Mouse (Mus musculus): ENCODE measurements around the gene Spata25. TPM values are rescaled to one million over a fixed set of nuclear protein-coding genes. Genes with fewer than 3 reads are reported as not detected.
"Not testable (repeated sequence)": the region's sequence is repeated elsewhere in the genome, so short reads cannot be mapped to it uniquely, and the experiment has no call there.

Gene Spata25
- polyA plus RNA-seq, 1 experiment from 2014 or later, result not detected

DNA sequence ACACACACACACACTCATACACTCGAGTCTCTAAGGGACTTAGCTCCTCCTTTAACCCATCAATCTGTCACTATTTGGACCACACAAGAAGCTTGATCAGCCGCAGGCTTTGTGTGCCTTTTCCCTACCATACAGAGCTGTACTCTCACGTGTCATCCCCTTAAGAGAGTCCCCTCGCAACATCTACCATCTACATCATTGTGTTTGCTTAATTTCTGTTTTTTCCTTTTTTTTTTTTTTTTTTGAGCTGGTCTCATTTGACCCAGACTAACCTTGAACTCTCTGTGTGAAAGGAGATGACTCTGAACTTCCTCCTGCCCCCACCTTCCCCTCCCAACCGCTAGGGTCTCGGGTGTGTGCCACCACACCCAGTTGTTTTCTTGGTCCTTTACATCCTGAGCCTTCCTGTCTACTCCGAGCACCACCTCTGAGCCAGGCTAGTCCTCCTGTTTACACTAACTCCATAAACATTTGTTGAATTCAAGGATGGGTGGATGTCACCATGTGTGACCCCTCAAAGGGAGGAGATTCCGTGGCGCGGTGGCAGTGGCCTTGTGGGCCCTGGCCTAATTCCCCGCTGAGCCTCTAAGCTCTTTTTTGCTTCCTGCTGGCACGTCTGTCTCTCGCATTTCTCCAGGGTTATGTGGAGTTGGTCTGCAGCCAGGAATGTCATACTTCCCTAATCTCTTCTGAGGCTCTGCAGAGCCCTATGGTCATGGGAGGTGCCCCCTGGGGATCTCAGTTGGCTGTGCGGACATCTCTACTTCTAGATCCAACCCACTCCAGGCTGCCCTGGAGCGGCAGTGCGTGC lies 38.6 kb upstream of the Spata25 start:
- no peak overlapping the region for H3K4me2 ChIP-seq (ENCODE audit: low read depth, severe bottlenecking)
- DNase-seq (ENCODE audit: low spot score) (no peak), ATAC-seq (ENCODE audit: insufficient number of reproducible peaks, low FRiP score, low TSS enrichment, low read depth) (no peak)
- no peak overlapping the region for H3K4me3 ChIP-seq (ENCODE audit: low read depth, low read length)
- no peak overlapping the region for H3K9ac ChIP-seq (ENCODE audit: low read length)
- H3K36me3 ChIP-seq (ENCODE audit: control insufficient read depth, insufficient read depth, low read length), result no peaks in the 10 kb centered on the region
- H3K9me3 ChIP-seq (ENCODE audit: control insufficient read depth, low read length), result no peaks in the 10 kb centered on the region
- H3K27ac ChIP-seq (replicated peaks; ENCODE audit: low read depth, low read length), result no peak overlapping the region
- H3K4me1 ChIP-seq (ENCODE audit: control insufficient read depth, insufficient read depth, low read length), result peaks cover 2% of the 10 kb centered on the region; the same call in 1 of the 2 replicates
- WGBS, result 68% methylated on average over 16 of the region's 16 CpGs
- H3K27me3 ChIP-seq (ENCODE audit: control insufficient read depth, insufficient read depth, low read length), result no peaks in the 10 kb centered on the region

- H3K9ac ChIP-seq (ENCODE audit: low read length), result no peak overlapping the region
- WGBS, result 80% methylated on average over 4 of the region's 4 CpGs
- no peak for DNase-seq (ENCODE audit: low spot score)
Observed at GRCm38 (mm10) chr2:164864593-164864992, 36.3 kb upstream of the Spata25 start.

DNA sequence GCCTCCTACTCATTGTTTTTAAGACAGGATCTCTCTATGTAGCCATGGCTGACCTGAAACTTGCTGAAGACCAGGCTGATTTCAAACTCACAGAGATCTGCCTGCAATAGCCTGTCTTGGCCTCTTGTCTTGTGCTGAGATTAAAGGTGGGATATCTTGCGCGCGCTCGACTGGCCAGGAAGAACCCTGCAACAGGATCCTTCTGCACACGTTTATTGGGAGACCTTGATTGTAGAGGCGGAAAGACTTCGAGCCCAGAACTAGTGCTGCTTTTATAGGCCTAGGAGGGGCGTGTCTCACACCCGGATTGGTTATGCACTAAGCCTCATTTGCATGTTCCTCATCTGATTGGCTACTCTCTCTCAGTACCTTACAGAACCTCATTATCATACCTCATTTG lies 35.1 kb upstream of the Spata25 start:
- H3K4me1 ChIP-seq (ENCODE audit: control insufficient read depth, insufficient read depth, low read length); H3K27me3 ChIP-seq (ENCODE audit: control insufficient read depth, insufficient read depth, low read length); H3K4me2 ChIP-seq (ENCODE audit: low read depth, severe bottlenecking); H3K27ac ChIP-seq (replicated peaks; ENCODE audit: low read depth, low read length); H3K36me3 ChIP-seq (ENCODE audit: control insufficient read depth, insufficient read depth, low read length); DNase-seq (ENCODE audit: low spot score); H3K9me3 ChIP-seq (ENCODE audit: control insufficient read depth, low read length); H3K9ac ChIP-seq (ENCODE audit: low read length); ATAC-seq (ENCODE audit: insufficient number of reproducible peaks, low FRiP score, low TSS enrichment, low read depth); H3K4me3 ChIP-seq (ENCODE audit: low read depth, low read length): not testable (repeated sequence)
- WGBS, result 84% methylated on average over 7 of the region's 9 CpGs

More at GRCm38 (mm10) chr2:164864593-164864992, 36.3 kb upstream of the Spata25 start:
- no peak overlapping the region for H3K4me3 ChIP-seq (ENCODE audit: low read depth, low read length)
- no peaks in the 10 kb centered on the region for H3K36me3 ChIP-seq (ENCODE audit: control insufficient read depth, insufficient read depth, low read length)
- H3K27me3 ChIP-seq (ENCODE audit: control insufficient read depth, insufficient read depth, low read length), result 0 out of 2 replicates have a peak, but pooled peaks cover 2% of the 10 kb centered on the region
- no peak overlapping the region for H3K4me2 ChIP-seq (ENCODE audit: low read depth, severe bottlenecking)
- no peak overlapping the region for H3K27ac ChIP-seq (replicated peaks; ENCODE audit: low read depth, low read length)
- ATAC-seq (ENCODE audit: insufficient number of reproducible peaks, low FRiP score, low TSS enrichment, low read depth), result no peak
- peaks cover 2% of the 10 kb centered on the region; the same call in 1 of the 2 replicates for H3K4me1 ChIP-seq (ENCODE audit: control insufficient read depth, insufficient read depth, low read length)
- no peaks in the 10 kb centered on the region for H3K9me3 ChIP-seq (ENCODE audit: control insufficient read depth, low read length)

GRCm38 (mm10) chr2:164862179-164862861 lies 34.0 kb upstream of the Spata25 start:
- H3K9ac ChIP-seq (ENCODE audit: low read length), result no peak overlapping the region
- no peaks in the 10 kb centered on the region for H3K9me3 ChIP-seq (ENCODE audit: control insufficient read depth, low read length)
- H3K4me2 ChIP-seq (ENCODE audit: low read depth, severe bottlenecking), result no peak overlapping the region
- DNase-seq (ENCODE audit: low spot score) (no peak), ATAC-seq (ENCODE audit: insufficient number of reproducible peaks, low FRiP score, low TSS enrichment, low read depth) (no peak)
- peaks cover 7% of the 10 kb centered on the region; the same call in 1 of the 2 replicates for H3K4me1 ChIP-seq (ENCODE audit: control insufficient read depth, insufficient read depth, low read length)
- no peak overlapping the region for H3K27ac ChIP-seq (replicated peaks; ENCODE audit: low read depth, low read length)
- H3K27me3 ChIP-seq (ENCODE audit: control insufficient read depth, insufficient read depth, low read length), result peaks cover 11% of the 10 kb centered on the region
- no peaks in the 10 kb centered on the region for H3K36me3 ChIP-seq (ENCODE audit: control insufficient read depth, insufficient read depth, low read length)
- no peak overlapping the region for H3K4me3 ChIP-seq (ENCODE audit: low read depth, low read length)
- WGBS, result 51% methylated on average over 9 of the region's 9 CpGs

DNA sequence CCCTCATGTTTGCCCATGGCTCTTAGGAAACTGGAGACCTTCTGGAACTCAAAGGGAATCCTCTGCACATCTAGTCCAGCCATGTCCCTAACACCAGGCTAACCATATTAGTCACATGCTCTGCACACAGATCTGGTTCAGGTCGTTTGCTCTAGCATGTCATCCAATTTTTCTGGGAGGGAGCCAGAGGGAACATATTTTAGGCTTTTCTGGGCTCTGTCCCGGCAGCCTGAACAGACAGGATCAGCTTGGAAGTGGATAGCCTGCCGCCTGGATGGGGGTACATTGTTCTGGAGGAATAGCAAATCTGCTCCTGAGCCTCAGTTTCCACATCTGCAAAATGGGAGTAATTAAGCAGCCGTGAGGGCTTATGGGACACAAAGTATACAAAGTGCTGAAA lies 32.8 kb upstream of the Spata25 start:
- Histone ChIP-seq H3K4me1 (ENCODE audit: control insufficient read depth, insufficient read depth, low read length) (peaks cover 7% of the 10 kb centered on the region; the same call in 1 of the 2 replicates), H3K4me3 (ENCODE audit: low read depth, low read length) (no peak overlapping the region), H3K27me3 (ENCODE audit: control insufficient read depth, insufficient read depth, low read length) (peaks cover 23% of the 10 kb centered on the region), H3K9ac (ENCODE audit: low read length) (no peak overlapping the region), H3K36me3 (ENCODE audit: control insufficient read depth, insufficient read depth, low read length) (no peaks in the 10 kb centered on the region), H3K4me2 (ENCODE audit: low read depth, severe bottlenecking) (no peak overlapping the region), H3K9me3 (ENCODE audit: control insufficient read depth, low read length) (no peaks in the 10 kb centered on the region), H3K27ac (replicated peaks; ENCODE audit: low read depth, low read length) (no peak overlapping the region)
- DNase-seq (ENCODE audit: low spot score) (no peak), ATAC-seq (ENCODE audit: insufficient number of reproducible peaks, low FRiP score, low TSS enrichment, low read depth) (no peak)
- WGBS, result 72% methylated on average over 4 of the region's 4 CpGs

DNA sequence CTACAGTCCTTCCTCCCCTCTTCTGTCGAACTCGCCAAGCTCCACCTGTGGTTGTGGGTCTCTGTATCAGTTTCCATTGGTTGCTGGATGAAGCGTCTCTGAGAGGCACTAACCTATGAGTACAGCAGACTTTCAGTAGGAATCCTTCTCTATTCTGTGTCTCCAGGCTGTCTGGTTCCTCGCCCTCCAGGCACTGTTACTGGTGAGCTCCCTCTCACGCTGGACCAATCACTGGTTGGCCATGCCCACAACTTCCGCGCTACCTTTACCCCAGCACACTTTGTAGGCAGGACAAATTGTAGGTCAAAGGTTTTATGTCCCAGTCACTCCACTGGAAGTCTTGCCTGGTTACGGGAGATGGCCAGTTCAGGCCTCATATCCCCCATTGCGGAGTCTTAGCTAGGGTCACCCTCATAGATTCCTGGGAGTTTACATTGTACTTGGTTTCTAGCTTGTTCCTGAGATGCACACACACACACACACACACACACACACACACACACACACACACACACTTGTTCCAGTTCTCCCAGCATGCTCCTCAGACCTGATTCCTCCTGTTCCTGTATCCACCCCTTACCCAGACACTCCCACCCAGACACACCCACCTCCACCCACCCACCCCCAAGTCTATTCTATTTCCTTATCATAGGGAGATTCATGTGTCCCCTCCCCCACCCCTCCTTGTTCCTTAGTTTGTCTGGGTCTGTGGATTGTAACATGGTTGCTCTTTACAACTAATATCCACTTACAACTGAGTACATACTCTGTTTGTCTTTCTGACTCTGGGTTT lies 31.5 kb upstream of the Spata25 start:
- no peak overlapping the region for H3K27ac ChIP-seq (replicated peaks; ENCODE audit: low read depth, low read length)
- no peak overlapping the region for H3K4me3 ChIP-seq (ENCODE audit: low read depth, low read length)
- 47% methylated on average over 9 of the region's 9 CpGs for WGBS
- ATAC-seq (ENCODE audit: insufficient number of reproducible peaks, low FRiP score, low TSS enrichment, low read depth) (no peak), DNase-seq (ENCODE audit: low spot score) (no peak)
- no peaks in the 10 kb centered on the region for H3K36me3 ChIP-seq (ENCODE audit: control insufficient read depth, insufficient read depth, low read length)
- no peak overlapping the region for H3K4me2 ChIP-seq (ENCODE audit: low read depth, severe bottlenecking)
- H3K4me1 ChIP-seq (ENCODE audit: control insufficient read depth, insufficient read depth, low read length), result peaks cover 7% of the 10 kb centered on the region; the same call in 1 of the 2 replicates
- H3K27me3 ChIP-seq (ENCODE audit: control insufficient read depth, insufficient read depth, low read length), result peaks cover 33% of the 10 kb centered on the region
- no peaks in the 10 kb centered on the region for H3K9me3 ChIP-seq (ENCODE audit: control insufficient read depth, low read length)
- no peak overlapping the region for H3K9ac ChIP-seq (ENCODE audit: low read length)

- Histone ChIP-seq H3K27me3 (ENCODE audit: control insufficient read depth, insufficient read depth, low read length) (peaks cover 35% of the 10 kb centered on the region), H3K4me1 (ENCODE audit: control insufficient read depth, insufficient read depth, low read length) (peaks cover 7% of the 10 kb centered on the region; the same call in 1 of the 2 replicates), H3K36me3 (ENCODE audit: control insufficient read depth, insufficient read depth, low read length) (no peaks in the 10 kb centered on the region), H3K9ac (ENCODE audit: low read length) (no peak overlapping the region), H3K4me3 (ENCODE audit: low read depth, low read length) (no peak overlapping the region), H3K9me3 (ENCODE audit: control insufficient read depth, low read length) (no peaks in the 10 kb centered on the region), H3K4me2 (ENCODE audit: low read depth, severe bottlenecking) (no peak overlapping the region), H3K27ac (replicated peaks; ENCODE audit: low read depth, low read length) (no peak overlapping the region)
- 46% methylated on average over 2 of the region's 2 CpGs for WGBS
- DNase-seq (ENCODE audit: low spot score) (no peak), ATAC-seq (ENCODE audit: insufficient number of reproducible peaks, low FRiP score, low TSS enrichment, low read depth) (no peak)
Observed at GRCm38 (mm10) chr2:164859155-164859554, 30.8 kb upstream of the Spata25 start.
